Mouse (Mus musculus): Measurements from ENCODE around the gene Adamtsl5.

GRCm38 (mm10) chr10:80299824-80300223 is 48.4 kb downstream of the Adamtsl5 start:
- TF ChIP-seq CTCF (IDR thresholded peaks at IDR 0.05; ENCODE audit: low read depth, low read length) (no peak), TAL1 (conservative IDR thresholded peaks at IDR 0.05; ENCODE audit: low read depth, low read length) (no peak), POLR2AphosphoS5 (IDR thresholded peaks at IDR 0.05; ENCODE audit: insufficient replicate concordance, low read depth, low read length) (no peak), GATA1 (IDR thresholded peaks at IDR 0.05; ENCODE audit: borderline replicate concordance, low read length) (no peak)
